Mouse (Mus musculus): ENCODE measurements at regions not wholly inside any gene's neighbourhood (a gene's known extent, or its start where the extent isn't known, plus 50 kb on each side); places are given as distances from the start of the nearest gene placed in this dataset.

GRCm38 (mm10) chr12:23026976-23027375 is 753.1 kb downstream of the Gm10330 start:
- peak; percentile 7 for DNase-seq

- peak; percentile 2 for DNase-seq
These were observed 756.5 kb downstream of the Gm10330 start for GRCm38 (mm10) chr12:23023556-23023955.

GRCm38 (mm10) chr12:23010199-23010598 is 769.9 kb downstream of the Gm10330 start:
- DNase-seq = peak; percentile 59

GRCm38 (mm10) chr12:23009662-23010061 is 770.4 kb downstream of the Gm10330 start:
- peak; percentile 7 for DNase-seq
